Mouse (Mus musculus) stomach, postnatal 0 days (tissue): ENCODE data around the gene Gfod2.

ENCODE experiments used
- CTCF ChIP-seq: IDR thresholded peaks from 2 replicates; pipeline ENCODE4 v1.5.1; 2016; ENCODE audit warnings: antibody characterized with exemption, low read depth, mild to moderate bottlenecking, moderate library complexity
- EP300 ChIP-seq: optimal IDR thresholded peaks from 2 replicates; pipeline ENCODE3; 2016; ENCODE audit warnings: antibody characterized with exemption

DNA sequence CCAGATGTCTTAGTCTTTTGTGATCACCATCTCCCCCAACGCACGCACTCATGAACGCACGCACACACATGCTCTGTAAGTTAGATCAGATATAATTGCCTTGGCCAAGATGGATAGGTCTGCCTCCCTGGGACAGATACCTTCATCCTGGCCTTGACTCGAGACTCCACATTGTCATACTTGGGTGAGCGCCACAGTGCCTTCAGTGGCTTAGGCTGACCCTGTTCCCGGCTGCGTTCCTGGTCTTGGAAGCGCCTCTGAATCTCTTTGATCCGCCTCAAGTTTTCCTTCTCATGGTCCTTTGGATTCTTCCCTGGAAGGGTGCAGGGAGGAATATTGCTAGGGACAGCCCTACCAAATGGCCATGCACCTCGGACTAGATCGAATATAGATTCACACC lies 52.0 kb downstream of the Gfod2 start:
- TF ChIP-seq CTCF (no peak), EP300 (no peak)
